Mouse (Mus musculus) adrenal gland, postnatal 14 days (tissue): ENCODE data around the gene Rad9a. TPM values are rescaled to one million over a fixed set of nuclear protein-coding genes. Genes with fewer than 3 reads are reported as not detected.

ENCODE experiments used
- DNase-seq: peaks from one replicate; pipeline ENCODE4 v3.0.0; 2021; ENCODE audit warnings: mixed read lengths
- total RNA-seq: library from RNA; stranded (reverse); gene quantifications from 2 replicates; pipeline ENCODE4 v1.2.3, GENCODE M21; 2021

Gene Rad9a
- total RNA-seq, 1 experiment from 2014 or later: 8.2 TPM

DNA sequence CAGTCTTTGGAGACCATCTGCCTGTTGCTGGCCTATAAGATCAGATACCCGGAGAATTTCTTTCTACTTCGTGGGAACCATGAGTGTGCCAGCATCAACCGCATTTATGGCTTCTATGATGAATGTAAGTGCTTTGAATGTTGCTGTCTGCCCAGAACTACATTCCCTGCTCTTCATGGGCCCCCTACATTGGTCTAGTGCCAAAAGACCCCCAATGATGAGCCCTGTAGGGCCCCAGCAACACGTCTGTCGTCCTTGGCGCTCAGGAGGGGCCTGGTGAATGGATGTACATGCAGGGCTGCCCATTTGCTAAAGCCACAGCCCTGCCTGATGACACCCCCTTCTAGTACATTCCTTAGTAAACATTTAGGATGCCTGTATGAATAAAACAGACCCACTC is 8.3 kb downstream of the Rad9a start:
- DNase-seq: no peak

DNA sequence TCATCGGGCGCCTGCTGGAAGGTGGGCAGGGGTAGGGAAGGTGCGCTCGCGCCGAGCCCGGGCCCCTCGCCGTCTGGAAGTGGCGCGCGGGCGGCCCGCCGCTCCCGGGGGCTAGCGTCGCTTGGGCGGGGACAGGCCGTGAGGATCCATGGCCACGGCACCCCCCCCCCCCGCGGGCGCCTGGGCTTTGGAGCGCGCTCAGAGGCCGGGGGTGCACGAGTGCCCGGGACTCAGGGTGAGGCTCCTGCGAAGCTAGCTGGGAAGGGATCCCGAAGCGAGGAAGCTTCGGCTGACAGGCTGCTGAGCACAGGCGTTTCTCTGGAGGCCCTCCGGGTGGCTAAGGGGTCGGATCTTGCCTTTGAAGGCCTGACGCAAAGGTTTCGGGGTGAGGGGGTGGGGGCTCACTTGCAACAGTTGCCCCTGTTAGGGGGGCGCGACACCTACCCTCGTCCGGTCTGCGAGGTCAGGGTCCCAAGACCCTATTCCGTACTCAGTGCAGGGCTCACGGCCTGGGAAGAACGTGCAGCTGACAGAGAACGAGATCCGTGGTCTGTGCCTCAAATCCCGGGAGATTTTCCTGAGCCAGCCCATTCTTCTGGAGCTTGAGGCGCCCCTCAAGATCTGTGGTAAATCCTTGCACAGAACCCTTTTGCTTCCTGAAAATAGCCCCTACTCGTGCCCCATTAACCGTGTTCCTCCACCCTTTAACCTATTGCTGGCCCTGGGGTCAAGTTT is 9.0 kb downstream of the Rad9a start:
- no peak for DNase-seq

DNA sequence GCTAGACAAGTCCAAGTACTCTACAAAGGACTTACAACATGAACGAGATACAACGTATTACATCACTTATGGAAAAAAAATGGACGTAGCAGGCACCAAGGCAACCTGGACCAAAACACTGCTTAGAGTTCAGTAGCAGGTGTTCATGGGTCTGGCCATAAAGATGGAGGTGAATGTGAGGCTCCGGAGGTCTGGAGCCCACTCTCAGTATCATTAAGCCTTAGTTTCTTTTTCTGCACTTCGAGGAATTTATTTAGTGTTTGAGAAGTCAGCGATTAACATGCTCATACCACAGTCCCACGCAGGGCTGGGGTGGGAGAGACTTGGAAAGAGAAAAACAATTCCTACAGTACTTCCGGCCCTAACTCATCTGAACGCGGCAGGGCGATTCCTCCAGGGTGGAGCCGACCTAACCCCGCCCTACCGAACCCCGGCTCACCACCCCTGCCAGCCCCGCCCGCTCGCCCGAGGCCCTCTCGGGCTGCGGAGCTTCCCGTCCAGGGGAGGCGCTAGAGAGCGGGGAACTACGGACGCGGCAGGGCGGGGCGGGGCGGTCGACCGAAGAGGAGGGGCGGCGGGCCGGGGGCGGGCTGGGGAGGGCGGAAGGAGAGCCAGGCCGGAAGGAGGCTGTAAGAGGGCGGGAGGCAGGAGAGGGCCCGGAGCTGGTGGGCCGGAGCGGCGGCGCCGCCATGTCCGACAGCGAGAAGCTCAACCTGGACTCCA is 9.8 kb downstream of the Rad9a start, which contains the start of gene Ppp1ca:
Ppp1ca (plus strand) TSS at position 538 of the 723 bp plus-strand sequence.
- peak; percentile 99 for DNase-seq

DNA sequence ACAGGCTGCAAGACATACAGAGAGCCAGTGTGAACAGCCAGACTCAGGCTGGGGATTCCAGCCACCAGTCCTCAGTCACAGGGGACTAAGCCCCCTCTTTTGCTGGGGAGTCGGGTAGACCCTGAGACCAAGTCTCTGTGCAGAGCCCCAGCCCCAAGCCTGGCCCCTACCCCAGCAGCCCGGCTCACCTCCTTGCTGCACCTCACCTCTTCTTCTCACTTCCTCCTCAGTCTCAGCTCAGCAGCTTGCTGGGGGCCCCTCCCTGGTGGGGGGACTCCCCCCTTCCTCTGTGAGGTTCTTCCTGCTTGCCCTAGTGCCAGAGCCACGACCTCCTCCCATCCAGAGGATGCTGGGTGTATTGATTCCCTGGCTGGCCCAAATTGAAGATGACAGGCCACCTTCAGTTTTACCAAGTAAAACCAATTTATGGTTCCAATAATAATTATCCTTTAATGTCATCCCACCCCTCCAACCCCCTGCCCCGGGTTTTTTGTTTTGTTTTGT is 10.6 kb downstream of the Rad9a start, which contains the start of gene Tbc1d10c:
Tbc1d10c (minus strand) TSS at position 454 of the 504 bp plus-strand sequence.
- peak; percentile 63 for DNase-seq

- no peak for DNase-seq
Observed at GRCm38 (mm10) chr19:4189051-4189620, 12.3 kb downstream of the Rad9a start.

GRCm38 (mm10) chr19:4187303-4187702 is 14.2 kb downstream of the Rad9a start:
- DNase-seq: no peak

- DNase-seq: peak; percentile 60
Observed at GRCm38 (mm10) chr19:4184976-4185975, 16.2 kb downstream of the Rad9a start.

- DNase-seq: no peak
Observed at GRCm38 (mm10) chr19:4183689-4184088, 17.8 kb downstream of the Rad9a start.

- DNase-seq: peak; percentile 89
Observed at GRCm38 (mm10) chr19:4181892-4182291, 19.6 kb downstream of the Rad9a start.

DNA sequence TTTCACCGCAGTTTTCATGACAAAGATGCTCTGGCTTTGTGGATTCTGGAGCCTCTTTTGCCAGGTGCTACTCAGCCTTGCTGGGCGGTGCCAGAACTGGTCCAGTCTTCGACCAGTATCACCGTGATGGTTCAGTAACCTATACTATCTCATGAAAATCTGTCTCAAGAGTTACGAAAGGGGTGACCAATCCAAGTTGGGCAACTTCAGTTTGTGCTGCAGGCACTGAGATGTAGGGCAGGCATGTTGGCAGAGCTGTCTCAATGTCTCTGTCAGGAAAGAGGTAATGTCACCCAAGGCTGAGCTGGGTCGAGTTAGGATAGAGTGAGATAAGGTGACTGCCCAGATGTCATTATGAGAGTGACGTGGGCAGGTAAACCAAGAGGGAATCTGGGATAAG is 21.1 kb downstream of the Rad9a start:
- no peak for DNase-seq

- DNase-seq: no peak
Observed at GRCm38 (mm10) chr19:4175368-4175947, 26.0 kb downstream of the Rad9a start, which contains the start of gene Carns1. Gene Carns1, minus strand, starts transcription at chr19:4175479.

DNA sequence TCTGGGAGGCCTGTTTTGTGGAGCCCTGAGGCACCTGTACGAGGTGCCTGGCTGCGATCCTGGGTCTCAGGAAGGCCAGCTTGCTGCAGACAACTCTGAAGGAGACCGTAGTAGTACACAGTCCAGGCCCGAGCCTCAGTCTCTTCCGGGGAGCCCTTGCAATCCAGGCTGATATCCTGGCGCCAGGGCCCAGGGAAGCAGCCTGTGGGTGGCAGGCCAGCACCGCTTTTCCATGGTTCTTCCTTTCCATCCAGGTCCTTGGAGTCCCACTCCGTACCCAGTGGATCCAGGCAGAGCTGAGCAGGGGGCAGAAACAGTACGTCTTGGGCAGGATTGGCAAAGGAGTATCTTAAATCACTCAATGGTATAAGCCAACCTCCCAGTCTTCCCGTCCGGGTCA is 28.5 kb downstream of the Rad9a start:
- no peak for DNase-seq

GRCm38 (mm10) chr19:4171393-4172290 is 29.8 kb downstream of the Rad9a start:
- no peak for DNase-seq

DNA sequence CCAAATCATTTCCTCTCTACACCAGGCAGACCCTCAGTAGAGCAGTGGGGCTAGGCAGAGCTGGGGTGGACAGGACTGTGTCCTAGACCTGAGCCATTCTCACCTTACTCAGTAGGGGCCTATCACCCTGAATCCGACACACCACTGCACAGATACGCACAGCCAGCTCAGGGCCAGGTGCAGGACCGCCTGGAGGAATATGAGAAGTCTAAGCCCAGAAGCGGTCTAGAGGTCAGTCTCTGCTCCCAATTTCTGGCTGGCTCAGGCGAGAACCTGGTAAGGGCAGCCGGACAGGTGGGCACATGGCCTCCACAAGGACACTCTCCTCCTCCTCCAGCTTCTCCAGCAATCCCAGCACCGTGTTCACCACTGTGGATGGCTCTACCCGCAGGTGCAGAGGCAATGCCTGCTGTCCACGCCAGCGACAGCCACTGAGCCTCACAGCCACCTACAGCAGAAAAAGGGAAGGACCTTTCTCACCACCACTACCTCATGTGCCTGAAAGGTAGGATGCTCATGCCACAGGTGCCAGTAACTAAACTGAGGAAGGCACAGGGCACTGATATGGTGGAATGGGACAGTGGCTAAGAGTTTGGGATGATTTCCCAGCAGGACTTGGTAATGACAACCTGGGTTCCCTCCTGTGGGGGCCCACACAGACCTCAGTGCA is 30.6 kb downstream of the Rad9a start:
- DNase-seq: no peak

- no peak for DNase-seq
Observed at GRCm38 (mm10) chr19:4169810-4170209, 31.7 kb downstream of the Rad9a start.

GRCm38 (mm10) chr19:4169378-4169784 is 32.1 kb downstream of the Rad9a start:
- peak; percentile 99 for DNase-seq

- DNase-seq: no peak
Observed at GRCm38 (mm10) chr19:4166678-4167476, 34.6 kb downstream of the Rad9a start.

DNA sequence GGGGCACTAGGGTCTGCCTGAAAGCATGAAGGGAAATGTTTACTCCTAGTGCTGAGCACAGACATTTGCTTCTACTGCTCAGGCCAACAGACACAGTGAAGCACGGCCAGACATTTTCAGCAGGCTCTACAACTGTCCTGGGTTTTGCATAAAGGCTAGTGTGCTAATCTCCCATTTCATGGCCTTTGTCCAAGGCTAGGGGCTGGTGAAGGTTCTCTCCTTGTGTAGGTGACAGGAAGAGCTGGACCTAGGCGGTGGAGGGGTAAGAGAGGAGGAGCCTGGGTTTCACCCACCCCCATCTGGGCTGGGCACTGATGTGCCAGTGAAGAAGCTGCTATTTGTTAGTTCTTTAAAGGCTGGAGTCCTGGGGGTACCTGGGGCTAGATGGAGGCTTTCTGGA is 36.7 kb downstream of the Rad9a start:
- peak; percentile 78 for DNase-seq

- DNase-seq: no peak
Observed at GRCm38 (mm10) chr19:4164100-4164499, 37.4 kb downstream of the Rad9a start.
